Mouse (Mus musculus) kidney, embryonic 15.5 days (tissue): Measurements from ENCODE around the gene 4930453N24Rik. TPM values are rescaled to one million over a fixed set of nuclear protein-coding genes. Genes with fewer than 3 reads are reported as not detected.

Source experiments
- ATAC-seq: fragments of 200-750 bp; cut with Nextera tagmentation; replicated peaks from 2 replicates; pipeline ENCODE4 v1.8.0; 2017; ENCODE audit warnings: moderate TSS enrichment; ENCODE audit not compliant: low FRiP score
- H3K27ac ChIP-seq: fragments of 300-500 bp; sonication (generic); 2 replicates; pipeline ENCODE4 v1.5.1; 2015; ENCODE audit warnings: mild to moderate bottlenecking, inconsistent platforms
- H3K27me3 ChIP-seq: fragments of 300-500 bp; sonication (generic); 2 replicates; pipeline ENCODE4 v1.6.1; 2015; ENCODE audit warnings: inconsistent platforms
- H3K36me3 ChIP-seq: fragments of 300-500 bp; sonication (generic); 2 replicates; pipeline ENCODE4 v1.6.1; 2015; ENCODE audit warnings: inconsistent platforms
- H3K4me1 ChIP-seq: fragments of 300-500 bp; sonication (generic); 2 replicates; pipeline ENCODE4 v1.6.1; 2015; ENCODE audit warnings: inconsistent platforms
- H3K4me2 ChIP-seq: fragments of 300-500 bp; sonication (generic); 2 replicates; pipeline ENCODE4 v1.6.1; 2015; ENCODE audit warnings: moderate library complexity, mild to moderate bottlenecking, inconsistent platforms
- H3K4me3 ChIP-seq: fragments of 300-500 bp; sonication (generic); replicated peaks from 2 replicates; pipeline ENCODE4 v1.5.1; 2015; ENCODE audit warnings: mild to moderate bottlenecking, inconsistent platforms
- H3K9ac ChIP-seq: fragments of 300-500 bp; sonication (generic); 2 replicates; pipeline ENCODE4 v1.6.1; 2015; ENCODE audit warnings: mild to moderate bottlenecking, inconsistent platforms
- H3K9me3 ChIP-seq: fragments of 300-500 bp; sonication (generic); replicated peaks from 2 replicates; pipeline ENCODE4 v1.6.1; 2016; ENCODE audit warnings: inconsistent platforms
- WGBS: fragments of 180-500 bp; shearing (Covaris S2); methylation state at CpG from one replicate; pipeline ENCODE4 v1.1.7; 2015; ENCODE audit warnings: mixed read lengths; 5-methylcytosine and 5-hydroxymethylcytosine counted together
- polyA plus RNA-seq: library from polyadenylated mRNA; unstranded; fragments of >200 nt; fragmentation: Nextera tagmentation; extraction: Ambion mirVana; gene quantifications from 2 replicates; pipeline ENCODE4 v1.2.1, GENCODE M21; 2015

Gene 4930453N24Rik
- polyA plus RNA-seq, 1 experiment from 2014 or later = 21.8 TPM

DNA sequence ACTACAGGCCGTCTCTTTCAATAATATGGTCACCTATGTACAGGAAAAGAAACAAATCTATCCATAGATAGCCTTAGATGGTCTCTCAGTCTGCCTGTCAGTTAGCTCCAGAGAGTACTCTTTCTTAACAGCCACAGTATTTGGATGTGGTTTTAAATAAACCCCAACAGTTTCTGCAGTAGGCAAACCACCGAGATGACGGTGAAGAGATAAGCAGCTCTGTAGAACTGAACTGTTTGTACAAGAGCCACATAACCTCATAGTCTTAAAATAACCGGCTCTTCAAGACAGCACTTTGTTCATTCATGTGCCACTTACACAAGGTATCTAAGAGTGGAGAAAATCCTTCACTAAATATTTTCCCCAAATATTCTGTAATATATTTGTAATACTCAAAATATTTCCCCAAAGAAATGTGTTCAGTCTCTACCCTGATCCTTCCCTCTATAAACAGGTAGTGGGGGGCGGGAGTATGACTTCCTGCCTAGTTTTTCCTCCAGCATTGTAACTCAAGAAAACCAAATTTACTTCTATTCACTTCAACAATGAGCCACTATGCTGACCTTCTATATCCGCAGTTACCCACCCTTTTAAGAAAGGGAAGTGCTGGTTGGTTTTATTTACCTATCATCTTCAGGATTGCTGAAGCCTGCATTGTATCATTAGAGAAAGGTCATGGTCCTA, 12.3 kb downstream of the 4930453N24Rik start:
- peaks cover 16% of the 10 kb centered on the region for H3K36me3 ChIP-seq
- no peaks in the 10 kb centered on the region for H3K27me3 ChIP-seq
- H3K9ac ChIP-seq = no peak overlapping the region
- H3K4me1 ChIP-seq = 0 out of 2 replicates have a peak, but pooled peaks cover 3% of the 10 kb centered on the region
- H3K27ac ChIP-seq = no peak overlapping the region
- 54% methylated on average over 6 of the region's 6 CpGs for WGBS
- no peak overlapping the region for H3K4me3 ChIP-seq
- no peak overlapping the region for H3K4me2 ChIP-seq
- peaks cover 17% of the 10 kb centered on the region for H3K9me3 ChIP-seq
- no peak for ATAC-seq

DNA sequence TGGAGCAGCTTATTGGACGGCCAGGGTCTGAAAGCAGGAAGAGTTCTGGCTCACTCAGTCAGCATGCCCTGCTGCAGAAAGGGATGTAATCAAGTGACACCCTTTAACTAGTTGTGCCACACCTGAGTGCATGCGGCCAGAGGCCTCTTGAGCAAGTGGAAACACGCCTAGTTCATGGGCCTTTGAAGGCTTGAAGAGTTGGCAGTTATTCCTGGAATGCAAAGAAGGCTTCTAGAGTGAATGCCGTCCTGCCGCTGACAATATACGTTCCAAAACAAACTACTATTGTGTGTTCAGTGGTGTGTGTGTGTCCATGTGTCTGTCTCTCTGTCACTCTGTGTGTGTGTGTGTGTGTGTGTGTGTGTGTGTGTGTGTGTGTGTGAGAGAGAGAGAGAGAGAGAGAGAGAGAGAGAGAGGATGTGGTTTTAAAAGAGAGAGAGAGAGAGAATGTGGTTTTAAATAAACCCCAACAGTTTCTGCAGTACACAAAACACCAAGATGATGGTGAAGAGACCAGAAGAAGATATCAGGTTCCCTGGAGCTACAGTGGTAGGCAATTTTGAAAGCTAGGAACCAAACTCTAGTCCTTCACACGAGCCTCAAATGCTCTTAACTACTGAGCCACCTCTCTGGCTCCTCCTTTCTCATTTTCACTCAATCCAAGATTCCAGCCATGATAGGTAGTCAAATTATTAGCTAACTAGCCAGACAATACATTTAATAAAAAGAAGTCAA, 13.1 kb downstream of the 4930453N24Rik start:
- H3K27me3 ChIP-seq = no peaks in the 10 kb centered on the region
- H3K4me3 ChIP-seq = no peak overlapping the region
- no peak overlapping the region for H3K9ac ChIP-seq
- 0 out of 2 replicates have a peak, but pooled peaks cover 3% of the 10 kb centered on the region for H3K4me1 ChIP-seq
- H3K27ac ChIP-seq = no peak overlapping the region
- H3K4me2 ChIP-seq = no peak overlapping the region
- H3K9me3 ChIP-seq = peaks cover 10% of the 10 kb centered on the region
- 77% methylated on average over 7 of the region's 7 CpGs for WGBS
- peaks cover 7% of the 10 kb centered on the region for H3K36me3 ChIP-seq
- no peak for ATAC-seq

DNA sequence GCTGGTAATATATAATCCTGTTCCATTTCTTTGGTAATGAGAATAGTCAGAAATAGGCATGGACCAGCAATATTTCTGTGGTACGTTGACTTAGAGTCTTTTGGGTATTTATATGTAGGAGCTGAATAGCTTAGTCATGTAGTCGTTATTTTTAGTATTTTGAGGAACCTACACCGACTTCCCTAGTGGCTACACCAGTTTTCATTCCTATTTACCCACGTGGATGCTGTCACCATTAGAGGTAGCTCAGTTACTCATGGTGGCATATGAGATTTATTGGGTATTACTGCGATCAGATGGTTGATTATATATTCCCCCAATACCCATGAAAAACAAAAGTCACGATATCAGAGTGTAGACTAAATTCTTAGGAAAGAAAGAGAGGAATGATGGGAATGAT, 14.6 kb downstream of the 4930453N24Rik start:
- ATAC-seq = no peak
- Histone ChIP-seq H3K4me2 (no peak overlapping the region), H3K9ac (no peak overlapping the region), H3K36me3 (no peaks in the 10 kb centered on the region), H3K27ac (no peak overlapping the region), H3K9me3 (0 out of 2 replicates have a peak, but pooled peaks cover 3% of the 10 kb centered on the region), H3K4me3 (no peak overlapping the region), H3K27me3 (no peaks in the 10 kb centered on the region), H3K4me1 (0 out of 2 replicates have a peak, but pooled peaks cover 3% of the 10 kb centered on the region)
- 76% methylated on average over 6 of the region's 6 CpGs for WGBS

DNA sequence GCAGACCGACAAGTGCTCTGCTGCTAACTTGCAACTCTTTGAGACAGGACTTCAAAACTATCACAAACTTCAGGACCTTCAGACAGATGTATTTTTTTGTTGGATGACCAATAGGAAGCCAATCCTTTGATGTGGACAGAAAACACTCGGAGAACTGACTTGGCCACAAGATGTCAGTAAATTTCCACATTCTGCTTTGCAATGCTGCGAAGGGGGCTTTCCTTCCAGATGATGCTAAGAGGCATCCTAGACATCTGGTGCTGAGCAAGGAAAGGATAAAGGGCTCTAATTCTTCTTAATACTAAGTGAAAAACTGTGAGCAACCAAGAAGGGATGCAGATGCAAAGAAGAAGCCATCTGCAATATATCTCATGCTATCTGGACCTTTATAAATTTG, 16.2 kb downstream of the 4930453N24Rik start:
- H3K4me3 ChIP-seq = no peak overlapping the region
- 0 out of 2 replicates have a peak, but pooled peaks cover 3% of the 10 kb centered on the region for H3K9me3 ChIP-seq
- H3K4me2 ChIP-seq = no peak overlapping the region
- no peaks in the 10 kb centered on the region for H3K36me3 ChIP-seq
- H3K4me1 ChIP-seq = 0 out of 2 replicates have a peak, but pooled peaks cover 3% of the 10 kb centered on the region
- 37% methylated on average over 3 of the region's 3 CpGs for WGBS
- H3K27ac ChIP-seq = no peak overlapping the region
- no peak for ATAC-seq
- H3K9ac ChIP-seq = no peak overlapping the region
- no peaks in the 10 kb centered on the region for H3K27me3 ChIP-seq

DNA sequence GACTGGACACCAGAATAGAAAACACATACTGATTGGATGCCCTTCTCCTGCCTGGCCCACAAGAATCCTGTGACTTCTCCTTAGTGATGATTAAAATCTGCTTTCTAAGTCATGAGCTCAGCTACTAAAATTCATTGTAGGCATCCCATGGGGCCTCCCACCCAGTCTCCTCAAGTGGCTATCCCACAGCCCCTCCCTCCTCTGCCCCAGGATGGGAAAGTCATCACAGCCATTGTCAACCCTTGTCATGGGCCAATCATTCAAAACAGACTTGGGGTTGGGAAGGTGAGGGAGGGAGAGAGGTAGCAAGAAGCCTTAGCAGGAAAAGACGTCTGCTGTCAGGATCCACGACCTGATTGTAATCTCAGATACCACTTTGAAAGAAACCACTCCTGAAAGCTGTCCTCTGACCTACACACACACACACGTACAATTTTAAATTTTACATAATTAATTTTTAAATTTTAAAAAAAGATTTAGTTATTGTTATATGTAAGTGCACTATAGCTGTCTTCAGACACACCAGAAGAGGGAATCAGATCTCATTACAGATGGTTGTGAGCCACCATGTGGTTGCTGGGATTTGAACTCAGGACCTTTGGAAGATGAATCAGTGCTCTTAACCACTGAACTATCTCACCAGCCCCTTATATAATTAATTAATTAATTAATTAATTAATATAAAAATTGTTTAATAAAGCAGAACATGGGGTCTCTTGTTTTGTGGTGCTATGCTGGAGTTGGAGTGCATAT, 16.8 kb downstream of the 4930453N24Rik start:
- no peak overlapping the region for H3K9ac ChIP-seq
- no peak for ATAC-seq
- H3K27ac ChIP-seq = no peak overlapping the region
- WGBS = 53% methylated on average over 3 of the region's 3 CpGs
- H3K27me3 ChIP-seq = no peaks in the 10 kb centered on the region
- no peak overlapping the region for H3K4me3 ChIP-seq
- 0 out of 2 replicates have a peak, but pooled peaks cover 3% of the 10 kb centered on the region for H3K9me3 ChIP-seq
- no peak overlapping the region for H3K4me2 ChIP-seq
- 0 out of 2 replicates have a peak, but pooled peaks cover 3% of the 10 kb centered on the region for H3K4me1 ChIP-seq
- H3K36me3 ChIP-seq = no peaks in the 10 kb centered on the region

DNA sequence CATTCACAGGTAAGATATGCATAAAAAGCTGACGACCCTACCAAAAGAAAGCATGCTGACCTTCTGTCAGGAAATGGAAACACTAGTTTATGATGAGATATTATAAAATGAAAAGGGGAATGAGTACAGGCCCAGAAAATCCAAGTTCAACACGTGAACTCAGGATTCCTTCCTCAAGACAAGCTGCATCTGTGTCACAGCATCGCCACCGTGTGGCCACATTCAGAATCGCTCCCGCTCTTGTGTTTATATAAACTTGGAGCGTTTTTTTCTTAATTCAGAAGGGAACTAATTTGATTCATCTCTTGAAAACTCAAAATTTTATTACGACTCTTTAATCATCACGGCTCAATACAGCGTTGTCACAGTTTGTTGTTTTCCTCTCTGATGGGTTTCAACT, 22.7 kb downstream of the 4930453N24Rik start:
- Histone ChIP-seq H3K27me3 (no peaks in the 10 kb centered on the region), H3K4me2 (no peak overlapping the region), H3K4me1 (no peaks in the 10 kb centered on the region), H3K4me3 (no peak overlapping the region), H3K27ac (no peak overlapping the region), H3K9me3 (no peaks in the 10 kb centered on the region), H3K36me3 (no peaks in the 10 kb centered on the region), H3K9ac (no peak overlapping the region)
- ATAC-seq = no peak
- 8% methylated on average over 10 of the region's 10 CpGs for WGBS

DNA sequence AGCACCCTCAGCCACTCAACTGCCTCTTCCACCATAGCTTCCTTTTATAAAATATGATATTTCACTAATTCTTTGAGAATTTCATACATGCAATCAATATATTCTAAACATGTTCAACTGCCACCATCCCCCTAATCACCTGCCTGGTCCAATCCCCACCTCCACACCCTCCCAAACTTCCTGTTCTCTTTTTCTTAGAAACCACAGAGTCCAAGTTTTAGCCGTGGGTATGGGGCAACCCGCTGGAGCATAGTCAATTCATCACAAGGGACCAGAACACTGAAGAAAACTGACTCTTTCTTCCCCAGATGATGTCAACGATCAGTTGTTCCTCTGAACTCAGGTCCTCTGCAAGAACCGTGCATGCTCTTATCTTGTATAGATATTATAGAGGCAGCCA, 25.9 kb downstream of the 4930453N24Rik start:
- no peak overlapping the region for H3K9ac ChIP-seq
- 76% methylated on average over 4 of the region's 4 CpGs for WGBS
- H3K27ac ChIP-seq = no peak overlapping the region
- H3K36me3 ChIP-seq = no peaks in the 10 kb centered on the region
- no peaks in the 10 kb centered on the region for H3K4me1 ChIP-seq
- H3K9me3 ChIP-seq = no peaks in the 10 kb centered on the region
- no peak for ATAC-seq
- H3K4me3 ChIP-seq = no peak overlapping the region
- H3K4me2 ChIP-seq = no peak overlapping the region
- H3K27me3 ChIP-seq = no peaks in the 10 kb centered on the region

DNA sequence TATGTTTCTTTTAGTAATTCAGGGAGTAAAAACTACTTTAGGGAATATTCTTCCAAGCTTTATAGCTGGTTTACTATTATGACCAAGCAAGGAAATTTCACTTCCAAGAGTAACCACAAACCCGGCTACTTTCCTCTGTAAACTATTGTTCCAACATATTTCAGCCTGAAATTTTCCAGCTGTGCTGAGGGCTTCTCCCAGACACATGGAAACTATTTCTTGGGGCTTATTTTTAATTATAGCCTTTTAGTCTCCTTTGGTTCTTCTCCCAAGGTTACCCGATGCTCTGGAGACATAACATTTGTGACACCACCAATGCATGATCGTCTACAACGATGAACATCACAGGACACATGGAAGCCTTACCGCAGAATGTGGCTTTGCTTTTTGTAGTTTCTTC, 33.7 kb downstream of the 4930453N24Rik start:
- H3K27ac ChIP-seq = no peak overlapping the region
- no peaks in the 10 kb centered on the region for H3K4me1 ChIP-seq
- no peak overlapping the region for H3K4me2 ChIP-seq
- no peaks in the 10 kb centered on the region for H3K36me3 ChIP-seq
- no peaks in the 10 kb centered on the region for H3K27me3 ChIP-seq
- no peak for ATAC-seq
- H3K9me3 ChIP-seq = no peaks in the 10 kb centered on the region
- H3K4me3 ChIP-seq = no peak overlapping the region
- WGBS = 71% methylated on average over 5 of the region's 5 CpGs
- H3K9ac ChIP-seq = no peak overlapping the region

DNA sequence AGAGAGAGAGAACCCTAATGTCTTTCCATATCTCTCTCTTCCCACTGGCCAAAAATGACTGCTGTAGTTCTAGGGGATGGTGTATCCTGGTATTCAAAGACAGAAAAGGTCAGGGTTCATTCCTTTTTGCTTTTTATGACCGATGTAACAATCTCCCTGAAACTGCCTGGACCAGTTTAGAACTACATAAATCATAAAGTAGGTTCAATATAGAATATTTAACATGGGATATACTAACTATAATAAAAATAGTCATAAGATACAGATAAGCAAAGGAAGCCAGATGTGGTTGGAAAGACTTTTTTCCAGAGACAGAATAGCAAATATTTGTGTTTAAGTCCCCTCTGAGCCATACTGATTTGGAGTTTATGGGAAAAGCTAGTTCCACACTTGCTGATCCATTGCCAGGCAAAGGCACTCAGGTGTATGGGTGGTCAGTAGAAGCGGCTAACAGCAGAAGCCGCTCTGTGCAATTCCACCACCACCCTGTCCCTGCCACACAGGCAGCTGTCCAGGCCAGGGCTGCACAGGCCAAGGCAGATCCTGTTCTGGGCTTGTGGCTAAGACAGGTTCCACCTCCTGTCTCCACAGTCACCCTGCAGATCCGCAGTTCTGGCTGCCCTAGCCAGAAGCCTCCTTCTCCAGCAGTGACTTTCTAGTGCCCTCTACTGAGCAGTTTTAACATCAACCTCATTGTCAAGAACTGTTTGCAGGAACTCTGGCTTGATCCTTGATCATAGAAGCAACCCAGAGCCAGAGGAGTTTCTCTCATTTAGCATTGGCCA, 47.5 kb downstream of the 4930453N24Rik start:
- no peak overlapping the region for H3K4me3 ChIP-seq
- no peak overlapping the region for H3K27ac ChIP-seq
- WGBS = 32% methylated on average over 4 of the region's 4 CpGs
- H3K4me2 ChIP-seq = no peak overlapping the region
- H3K9ac ChIP-seq = no peak overlapping the region
- no peaks in the 10 kb centered on the region for H3K9me3 ChIP-seq
- H3K27me3 ChIP-seq = no peaks in the 10 kb centered on the region
- no peaks in the 10 kb centered on the region for H3K4me1 ChIP-seq
- no peaks in the 10 kb centered on the region for H3K36me3 ChIP-seq
- ATAC-seq = peak; percentile 88

DNA sequence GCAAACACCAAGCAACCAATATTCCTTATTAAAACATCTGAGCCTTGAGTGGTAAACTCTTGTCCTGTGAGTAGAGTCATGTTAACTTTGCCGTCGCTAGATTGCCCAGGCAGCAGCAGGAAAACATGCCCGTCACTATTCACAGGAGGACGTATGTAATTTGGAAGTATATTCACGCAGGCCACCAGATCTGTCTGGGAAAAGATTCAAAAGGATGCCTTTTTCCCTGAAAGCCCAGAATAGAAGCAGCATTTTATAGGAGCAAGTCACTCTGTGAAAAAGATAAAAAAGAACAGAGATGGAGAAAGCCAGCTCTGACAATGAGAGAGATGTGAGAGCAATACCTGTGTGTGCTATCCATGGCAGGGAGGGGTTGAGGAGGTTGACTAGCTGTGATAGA, 49.4 kb downstream of the 4930453N24Rik start:
- no peak overlapping the region for H3K9ac ChIP-seq
- ATAC-seq = no peak
- H3K27me3 ChIP-seq = no peaks in the 10 kb centered on the region
- no peak overlapping the region for H3K4me2 ChIP-seq
- 85% methylated on average over 5 of the region's 5 CpGs for WGBS
- H3K27ac ChIP-seq = no peak overlapping the region
- H3K4me1 ChIP-seq = no peaks in the 10 kb centered on the region
- no peaks in the 10 kb centered on the region for H3K36me3 ChIP-seq
- H3K4me3 ChIP-seq = no peak overlapping the region
- H3K9me3 ChIP-seq = no peaks in the 10 kb centered on the region

DNA sequence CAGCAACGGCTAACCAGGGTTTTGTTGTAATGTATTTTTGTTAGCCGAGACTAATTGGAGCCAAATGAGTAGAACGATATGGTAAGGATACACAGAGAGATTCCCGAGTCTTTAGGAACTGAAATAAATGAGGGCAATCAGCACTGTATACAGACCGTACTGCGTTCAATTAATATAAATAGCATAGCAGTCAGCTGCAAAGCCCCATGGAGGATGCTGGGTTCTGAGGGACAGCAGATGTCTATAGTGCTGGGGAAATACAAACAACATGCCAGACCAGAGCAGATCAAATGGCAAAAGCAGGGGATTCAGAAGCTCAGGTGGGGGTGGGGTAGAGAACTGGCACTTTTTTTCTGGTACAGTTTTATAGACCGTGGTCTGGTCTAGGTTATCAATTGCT, 51.9 kb downstream of the 4930453N24Rik start:
- Histone ChIP-seq H3K9me3 (no peaks in the 10 kb centered on the region), H3K4me3 (no peak overlapping the region), H3K9ac (no peak overlapping the region), H3K27me3 (no peaks in the 10 kb centered on the region), H3K27ac (no peak overlapping the region), H3K36me3 (no peaks in the 10 kb centered on the region), H3K4me2 (no peak overlapping the region), H3K4me1 (no peaks in the 10 kb centered on the region)
- 44% methylated on average over 7 of the region's 7 CpGs for WGBS
- ATAC-seq = peak; percentile 53
